17 mouse cellular contexts compared by ENCODE assay signal in genomic region chr2:30402843-30403242, GRCm38 (mm10).
"Had no signal": no experiment of that assay in that cellular context is flagged by ENCODE, and none has a peak within 500 bp of the region (broad histone marks: within the 10 kb centered on the region; RNA-seq: fewer than 3 reads in every experiment).

No protein-coding gene starts in this region.

- ATAC-seq: midbrain, embryonic 15.5 days had no signal

- H3K9ac ChIP-seq: liver, embryonic 13.5 days; midbrain, embryonic 12.5 days; midbrain, embryonic 15.5 days; neural tube, embryonic 12.5 days; neural tube, embryonic 15.5 days had no signal

- H3K27ac ChIP-seq: kidney, postnatal 0 days; liver, embryonic 13.5 days; midbrain, embryonic 12.5 days; midbrain, embryonic 15.5 days; neural tube, embryonic 12.5 days; neural tube, embryonic 15.5 days; stomach, postnatal 0 days had no signal

- H3K9me3 ChIP-seq: liver, embryonic 13.5 days; midbrain, embryonic 12.5 days; midbrain, embryonic 15.5 days; neural tube, embryonic 12.5 days; neural tube, embryonic 15.5 days had no signal

- H3K4me3 ChIP-seq: liver, embryonic 13.5 days; midbrain, embryonic 12.5 days; midbrain, embryonic 15.5 days; neural tube, embryonic 12.5 days; neural tube, embryonic 15.5 days had no signal

- H3K27me3 ChIP-seq: liver, embryonic 13.5 days; midbrain, embryonic 15.5 days; neural tube, embryonic 12.5 days; neural tube, embryonic 15.5 days had no signal

- DNase-seq: kidney, postnatal 25 days; liver, embryonic 13.5 days; lung, adult 2 months; lung, postnatal 14 days; lung, postnatal 4 days; right cerebral cortex, adult 18-20 months; right cerebral cortex, postnatal 14 days; right cerebral cortex, postnatal 4 days; thymus, adult 2 months; thymus, postnatal 14 days; thymus, postnatal 4 days had no signal

- H3K4me2 ChIP-seq: liver, embryonic 13.5 days; midbrain, embryonic 12.5 days; midbrain, embryonic 15.5 days; neural tube, embryonic 12.5 days; neural tube, embryonic 15.5 days had no signal
